Mouse (Mus musculus) limb, embryonic 12.5 days (tissue): ENCODE data around the gene Zfp346. TPM values are rescaled to one million over a fixed set of nuclear protein-coding genes. Genes with fewer than 3 reads are reported as not detected.

Experiments
- ATAC-seq: fragments of 200-750 bp; cut with Nextera tagmentation; 2 replicates; pipeline ENCODE4 v1.8.0; 2017; ENCODE audit warnings: low read depth, moderate TSS enrichment; ENCODE audit not compliant: insufficient number of reproducible peaks, insufficient read depth, low FRiP score, low TSS enrichment
- H3K27ac ChIP-seq: fragments of 300-500 bp; sonication (generic); 2 replicates; pipeline ENCODE4 v1.5.1; 2016; ENCODE audit warnings: mild to moderate bottlenecking, moderate library complexity
- H3K27me3 ChIP-seq: fragments of 300-500 bp; sonication (generic); 2 replicates; pipeline ENCODE4 v1.6.1; 2016; ENCODE audit warnings: mild to moderate bottlenecking, moderate library complexity
- H3K36me3 ChIP-seq: fragments of 300-500 bp; sonication (generic); 2 replicates; pipeline ENCODE4 v1.6.1; 2016; ENCODE audit warnings: mild to moderate bottlenecking, moderate library complexity
- H3K4me1 ChIP-seq: fragments of 300-500 bp; sonication (generic); replicated peaks from 2 replicates; pipeline ENCODE4 v1.6.1; 2016
- H3K4me2 ChIP-seq: fragments of 300-500 bp; sonication (generic); 2 replicates; pipeline ENCODE4 v1.6.1; 2016; ENCODE audit warnings: mild to moderate bottlenecking, moderate library complexity
- H3K4me3 ChIP-seq: fragments of 300-500 bp; sonication (generic); replicated peaks from 2 replicates; pipeline ENCODE4 v1.5.1; 2016; ENCODE audit warnings: mild to moderate bottlenecking
- H3K9ac ChIP-seq: fragments of 300-500 bp; sonication (generic); replicated peaks from 2 replicates; pipeline ENCODE4 v1.6.1; 2016; ENCODE audit warnings: mild to moderate bottlenecking, moderate library complexity
- H3K9me3 ChIP-seq: fragments of 300-500 bp; sonication (generic); 2 replicates; pipeline ENCODE4 v1.6.1; 2016; ENCODE audit warnings: mild to moderate bottlenecking, moderate library complexity
- WGBS: fragments of 180-500 bp; shearing (Covaris S2); methylation state at CpG from one replicate; pipeline ENCODE4 v1.1.7; 2016; 5-methylcytosine and 5-hydroxymethylcytosine counted together
- polyA plus RNA-seq: library from polyadenylated mRNA; unstranded; fragments of >200 nt; fragmentation: Nextera tagmentation; extraction: Ambion mirVana; gene quantifications from 2 replicates; pipeline ENCODE4 v1.2.1, GENCODE M21; 2016

Gene Zfp346
- polyA plus RNA-seq, 1 experiment from 2014 or later = 27.7 TPM

GRCm38 (mm10) chr13:55101627-55102026 lies 3.5 kb upstream of the Zfp346 start:
- H3K36me3 ChIP-seq = no peaks in the 10 kb centered on the region
- ATAC-seq = no peak
- H3K27ac ChIP-seq = no peak overlapping the region
- H3K4me1 ChIP-seq = peaks cover 14% of the 10 kb centered on the region
- 0 out of 2 replicates have a peak, but pooled peaks cover 5% of the 10 kb centered on the region for H3K9me3 ChIP-seq
- no peak overlapping the region for H3K4me3 ChIP-seq
- no peak overlapping the region for H3K4me2 ChIP-seq
- no peaks in the 10 kb centered on the region for H3K27me3 ChIP-seq
- no peak overlapping the region for H3K9ac ChIP-seq
- 93% methylated on average over 11 of the region's 11 CpGs for WGBS

GRCm38 (mm10) chr13:55102366-55102765 lies 2.7 kb upstream of the Zfp346 start:
- Histone ChIP-seq H3K27me3 (no peaks in the 10 kb centered on the region), H3K27ac (no peak overlapping the region), H3K4me1 (peaks cover 14% of the 10 kb centered on the region), H3K36me3 (peaks cover under 1% of the 10 kb centered on the region; the same call in 1 of the 2 replicates), H3K9me3 (0 out of 2 replicates have a peak, but pooled peaks cover 5% of the 10 kb centered on the region), H3K4me3 (no peak overlapping the region), H3K9ac (no peak overlapping the region), H3K4me2 (no peak overlapping the region)
- WGBS = 97% methylated on average over 3 of the region's 3 CpGs
- ATAC-seq = no peak

GRCm38 (mm10) chr13:55103351-55103750 lies 1.8 kb upstream of the Zfp346 start:
- H3K27ac ChIP-seq = no peak overlapping the region
- H3K27me3 ChIP-seq = no peaks in the 10 kb centered on the region
- no peak overlapping the region for H3K4me3 ChIP-seq
- ATAC-seq = no peak
- no peak overlapping the region for H3K9ac ChIP-seq
- WGBS = 73% methylated on average over 2 of the region's 2 CpGs
- H3K4me1 ChIP-seq = peaks cover 14% of the 10 kb centered on the region
- H3K36me3 ChIP-seq = peaks cover 10% of the 10 kb centered on the region; the same call in 1 of the 2 replicates
- H3K4me2 ChIP-seq = no peak overlapping the region
- 0 out of 2 replicates have a peak, but pooled peaks cover 5% of the 10 kb centered on the region for H3K9me3 ChIP-seq

GRCm38 (mm10) chr13:55105953-55106691 lies 1.0 kb downstream of the Zfp346 start:
- peak overlapping the region; percentile 79 for H3K9ac ChIP-seq

GRCm38 (mm10) chr13:55107116-55107515 lies 2.0 kb downstream of the Zfp346 start:
- ATAC-seq = no peak
- no peak overlapping the region for H3K4me2 ChIP-seq
- H3K9me3 ChIP-seq = no peaks in the 10 kb centered on the region
- H3K36me3 ChIP-seq = peaks cover 22% of the 10 kb centered on the region; the same call in 1 of the 2 replicates
- H3K27ac ChIP-seq = no peak overlapping the region
- H3K27me3 ChIP-seq = no peaks in the 10 kb centered on the region
- no peak overlapping the region for H3K9ac ChIP-seq
- 91% methylated on average over 4 of the region's 4 CpGs for WGBS
- peaks cover 7% of the 10 kb centered on the region for H3K4me1 ChIP-seq
- H3K4me3 ChIP-seq = no peak overlapping the region

More at GRCm38 (mm10) chr13:55105953-55106691, 1.0 kb downstream of the Zfp346 start:
- 24% methylated on average over 8 of the region's 8 CpGs for WGBS
- H3K4me1 ChIP-seq = peaks cover 7% of the 10 kb centered on the region
- H3K4me3 ChIP-seq = peak overlapping the region; percentile 83
- H3K27me3 ChIP-seq = no peaks in the 10 kb centered on the region
- H3K4me2 ChIP-seq = peak overlapping the region; percentile 85
- H3K9me3 ChIP-seq = 0 out of 2 replicates have a peak, but pooled peaks cover 5% of the 10 kb centered on the region
- ATAC-seq = no peak
- peak overlapping the region; percentile 84 for H3K27ac ChIP-seq
- H3K36me3 ChIP-seq = peaks cover 22% of the 10 kb centered on the region; the same call in 1 of the 2 replicates

GRCm38 (mm10) chr13:55107694-55108093 lies 2.6 kb downstream of the Zfp346 start:
- Histone ChIP-seq H3K4me3 (no peak overlapping the region), H3K4me1 (peaks cover 7% of the 10 kb centered on the region), H3K9me3 (no peaks in the 10 kb centered on the region), H3K27me3 (no peaks in the 10 kb centered on the region), H3K4me2 (no peak overlapping the region), H3K9ac (no peak overlapping the region), H3K27ac (no peak overlapping the region), H3K36me3 (peaks cover 24% of the 10 kb centered on the region; the same call in 1 of the 2 replicates)
- no peak for ATAC-seq
- 79% methylated on average over 8 of the region's 8 CpGs for WGBS

GRCm38 (mm10) chr13:55114375-55114774 lies 9.3 kb downstream of the Zfp346 start:
- Histone ChIP-seq H3K27ac (no peak overlapping the region), H3K36me3 (peaks cover 70% of the 10 kb centered on the region), H3K9me3 (no peaks in the 10 kb centered on the region), H3K27me3 (no peaks in the 10 kb centered on the region), H3K9ac (no peak overlapping the region), H3K4me3 (no peak overlapping the region), H3K4me2 (no peak overlapping the region), H3K4me1 (no peaks in the 10 kb centered on the region)
- ATAC-seq = no peak
- WGBS = 83% methylated on average over 6 of the region's 6 CpGs

GRCm38 (mm10) chr13:55124903-55125302 lies 19.8 kb downstream of the Zfp346 start:
- ATAC-seq = no peak
- H3K4me3 ChIP-seq = no peak overlapping the region
- H3K9ac ChIP-seq = no peak overlapping the region
- 94% methylated on average over 6 of the region's 6 CpGs for WGBS
- no peaks in the 10 kb centered on the region for H3K9me3 ChIP-seq
- H3K4me1 ChIP-seq = no peaks in the 10 kb centered on the region
- H3K4me2 ChIP-seq = no peak overlapping the region
- peaks cover 76% of the 10 kb centered on the region for H3K36me3 ChIP-seq
- no peak overlapping the region for H3K27ac ChIP-seq
- H3K27me3 ChIP-seq = no peaks in the 10 kb centered on the region

- Histone ChIP-seq H3K9ac (no peak within 1 kb of the TSS), H3K4me1 (no peaks in the 10 kb centered on the region), H3K4me2 (no peak within 1 kb of the TSS), H3K27me3 (no peaks in the 10 kb centered on the region), H3K27ac (no peak within 1 kb of the TSS), H3K9me3 (no peaks in the 10 kb centered on the region), H3K4me3 (no peak within 1 kb of the TSS), H3K36me3 (peaks cover 59% of the 10 kb centered on the region)
- 94% methylated on average over 2 of the region's 2 CpGs for WGBS
- ATAC-seq = no peak
Observed at GRCm38 (mm10) chr13:55133448-55133847, 28.3 kb downstream of the Zfp346 start, which contains the start of gene Gm17617. Gene Gm17617 (minus strand): TSS chr13:55133548.

GRCm38 (mm10) chr13:55135382-55135781 lies 30.3 kb downstream of the Zfp346 start:
- peaks cover 42% of the 10 kb centered on the region for H3K36me3 ChIP-seq
- no peak overlapping the region for H3K9ac ChIP-seq
- no peaks in the 10 kb centered on the region for H3K27me3 ChIP-seq
- no peaks in the 10 kb centered on the region for H3K4me1 ChIP-seq
- WGBS = 9% methylated on average over 5 of the region's 5 CpGs
- no peaks in the 10 kb centered on the region for H3K9me3 ChIP-seq
- H3K4me2 ChIP-seq = no peak overlapping the region
- ATAC-seq = no peak
- H3K27ac ChIP-seq = no peak overlapping the region
- no peak overlapping the region for H3K4me3 ChIP-seq

- Histone ChIP-seq H3K9me3 (no peaks in the 10 kb centered on the region), H3K4me1 (no peaks in the 10 kb centered on the region), H3K36me3 (no peaks in the 10 kb centered on the region), H3K9ac (no peak overlapping the region), H3K4me2 (no peak overlapping the region), H3K4me3 (no peak overlapping the region), H3K27ac (no peak overlapping the region), H3K27me3 (no peaks in the 10 kb centered on the region)
- no peak for ATAC-seq
- 72% methylated on average over 2 of the region's 2 CpGs for WGBS
Observed at GRCm38 (mm10) chr13:55140271-55140670, 35.2 kb downstream of the Zfp346 start.
